Mouse (Mus musculus): ENCODE results near the gene Iqcc.
A peak's percentile ranks its signal among the peaks of the same experiment; 100 is the strongest.

Gene Iqcc

GRCm38 (mm10) chr4:129622120-129622802 is 3.4 kb upstream of the Iqcc start:
- DNase-seq (ENCODE audit: low spot score in 2 of 2) = no peak

- no peak for DNase-seq (ENCODE audit: low spot score in 2 of 2)
Observed at GRCm38 (mm10) chr4:129621283-129621841, 2.5 kb upstream of the Iqcc start.

- no peak for DNase-seq (ENCODE audit: low spot score in 2 of 2)
Observed at GRCm38 (mm10) chr4:129620419-129621282, 1.8 kb upstream of the Iqcc start.

- no peak for DNase-seq (ENCODE audit: low spot score in 2 of 2)
Observed at GRCm38 (mm10) chr4:129618031-129618430, 868 bp downstream of the Iqcc start.

- DNase-seq (ENCODE audit: low spot score in 2 of 2) = no peak
Observed at GRCm38 (mm10) chr4:129617121-129617641, 1.7 kb downstream of the Iqcc start.

GRCm38 (mm10) chr4:129616631-129617030 is 2.3 kb downstream of the Iqcc start:
- DNase-seq (ENCODE audit: low spot score in 2 of 2) = no peak

- DNase-seq (ENCODE audit: low spot score in 2 of 2) = no peak
Observed at GRCm38 (mm10) chr4:129615801-129616290, 3.1 kb downstream of the Iqcc start.

- DNase-seq (ENCODE audit: low spot score in 2 of 2) = no peak
Observed at GRCm38 (mm10) chr4:129614093-129614492, 4.8 kb downstream of the Iqcc start, which contains the start of gene Dcdc2b. Gene Dcdc2b, minus strand, starts transcription at chr4:129614257.

- no peak for DNase-seq (ENCODE audit: low spot score in 2 of 2)
Observed at GRCm38 (mm10) chr4:129610472-129610871, 8.4 kb downstream of the Iqcc start.

- DNase-seq (ENCODE audit: low spot score in 2 of 2) = no peak
Observed at GRCm38 (mm10) chr4:129610026-129610425, 8.9 kb downstream of the Iqcc start.

- DNase-seq (ENCODE audit: low spot score in 2 of 2) = no peak
Observed at GRCm38 (mm10) chr4:129609139-129609631, 9.7 kb downstream of the Iqcc start.

GRCm38 (mm10) chr4:129608426-129609025 is 10.4 kb downstream of the Iqcc start:
- DNase-seq (ENCODE audit: low spot score in 2 of 2) = peak; percentile 73 to 82

GRCm38 (mm10) chr4:129600233-129601158 is 18.4 kb downstream of the Iqcc start, which contains the start of the genes Eif3i and Tmem234:
Gene Eif3i, minus strand, starts transcription at chr4:129600648.
Gene Tmem234, plus strand, starts transcription at chr4:129600668.
- DNase-seq (ENCODE audit: low spot score in 2 of 2) = peak; percentile 71 to 80

- no peak for DNase-seq (ENCODE audit: low spot score in 2 of 2)
Observed at GRCm38 (mm10) chr4:129588865-129589264, 30.0 kb downstream of the Iqcc start.

- DNase-seq (ENCODE audit: low spot score in 2 of 2) = no peak
Observed at GRCm38 (mm10) chr4:129586943-129587342, 32.0 kb downstream of the Iqcc start.

GRCm38 (mm10) chr4:129585773-129586172 is 33.1 kb downstream of the Iqcc start:
- DNase-seq (ENCODE audit: low spot score in 2 of 2) = no peak

GRCm38 (mm10) chr4:129584884-129585608 is 33.9 kb downstream of the Iqcc start:
- DNase-seq (ENCODE audit: low spot score in 2 of 2) = peak; percentile 77 to 89

GRCm38 (mm10) chr4:129584370-129584769 is 34.5 kb downstream of the Iqcc start:
- DNase-seq (ENCODE audit: low spot score in 2 of 2) = no peak

- no peak for DNase-seq (ENCODE audit: low spot score in 2 of 2)
Observed at GRCm38 (mm10) chr4:129582251-129582650, 36.6 kb downstream of the Iqcc start.

GRCm38 (mm10) chr4:129580347-129580746 is 38.6 kb downstream of the Iqcc start:
- peak in 1 of 2 experiments; percentile 59 for DNase-seq (ENCODE audit: low spot score in 2 of 2)
